Mouse (Mus musculus): Measurements from ENCODE around the gene Nfatc2.

GRCm38 (mm10) chr2:168591076-168591475 lies 10.4 kb downstream of the Nfatc2 start:
- no peak for TF ChIP-seq CTCF (IDR thresholded peaks at IDR 0.05; ENCODE audit: low read depth, low read length)
- no peak for TF ChIP-seq POLR2A (IDR thresholded peaks at IDR 0.05; ENCODE audit: insufficient read depth, low read length)
- TF ChIP-seq EP300 (IDR thresholded peaks at IDR 0.05; ENCODE audit: insufficient read depth, low read depth, low read length): no peak

Measured in ES-Bruce4 (cell line).